Mouse (Mus musculus): ENCODE results near the gene Ifit1.

GRCm38 (mm10) chr19:34698432-34698831, 57.8 kb downstream of the Ifit1 start:
- TF ChIP-seq CTCF (IDR thresholded peaks at IDR 0.05; ENCODE audit: extremely low read depth, insufficient read depth, insufficient read length, insufficient replicate concordance) (no peak), POLR2A (IDR thresholded peaks at IDR 0.05; ENCODE audit: low read depth, low read length) (no peak)

Measured in spleen, adult 2 months (tissue).